Mouse (Mus musculus) lung, embryonic 15.5 days (tissue): Measurements from ENCODE around the gene Ccndbp1. TPM values are rescaled to one million over a fixed set of nuclear protein-coding genes. Genes with fewer than 3 reads are reported as not detected.

ENCODE experiments used
- ATAC-seq: fragments of 200-750 bp; cut with Nextera tagmentation; 2 replicates; pipeline ENCODE4 v1.8.0; 2017; ENCODE audit warnings: moderate number of reproducible peaks, borderline replicate concordance; ENCODE audit not compliant: low FRiP score, low TSS enrichment; ENCODE audit errors: extremely low read depth
- H3K27ac ChIP-seq: fragments of 300-500 bp; sonication (generic); 2 replicates; pipeline ENCODE4 v1.5.1; 2015; ENCODE audit warnings: moderate library complexity, mild to moderate bottlenecking, inconsistent platforms
- H3K27me3 ChIP-seq: fragments of 300-500 bp; sonication (generic); 2 replicates; pipeline ENCODE4 v1.6.1; 2015; ENCODE audit warnings: inconsistent platforms
- H3K36me3 ChIP-seq: fragments of 300-500 bp; sonication (generic); 2 replicates; pipeline ENCODE4 v1.6.1; 2015; ENCODE audit warnings: inconsistent platforms
- H3K4me1 ChIP-seq: fragments of 300-500 bp; sonication (generic); 2 replicates; pipeline ENCODE4 v1.6.1; 2015; ENCODE audit warnings: inconsistent platforms
- H3K4me2 ChIP-seq: fragments of 300-500 bp; sonication (generic); 2 replicates; pipeline ENCODE4 v1.6.1; 2015; ENCODE audit warnings: inconsistent platforms, mild to moderate bottlenecking, moderate library complexity
- H3K4me3 ChIP-seq: fragments of 300-500 bp; sonication (generic); 2 replicates; pipeline ENCODE4 v1.5.1; 2015; ENCODE audit warnings: mild to moderate bottlenecking, inconsistent platforms
- H3K9ac ChIP-seq: fragments of 300-500 bp; sonication (generic); 2 replicates; pipeline ENCODE4 v1.6.1; 2015; ENCODE audit warnings: inconsistent platforms
- H3K9me3 ChIP-seq: fragments of 300-500 bp; sonication (generic); 2 replicates; pipeline ENCODE4 v1.6.1; 2016; ENCODE audit warnings: inconsistent platforms
- WGBS: fragments of 180-500 bp; shearing (Covaris S2); methylation state at CpG from one replicate; pipeline ENCODE4 v1.1.7; 2015; 5-methylcytosine and 5-hydroxymethylcytosine counted together
- microRNA-seq: library from miRNA; unstranded; fragments of <30 nt; microRNA quantifications from one replicate; pipeline ENCODE4, GENCODE M21; 2016
- polyA plus RNA-seq: library from polyadenylated mRNA; unstranded; fragments of >200 nt; fragmentation: Nextera tagmentation; extraction: Ambion mirVana; gene quantifications from 2 replicates; pipeline ENCODE4 v1.2.1, GENCODE M21; 2015

Gene Ccndbp1
- polyA plus RNA-seq, 1 experiment from 2014 or later = 38.4 TPM

DNA sequence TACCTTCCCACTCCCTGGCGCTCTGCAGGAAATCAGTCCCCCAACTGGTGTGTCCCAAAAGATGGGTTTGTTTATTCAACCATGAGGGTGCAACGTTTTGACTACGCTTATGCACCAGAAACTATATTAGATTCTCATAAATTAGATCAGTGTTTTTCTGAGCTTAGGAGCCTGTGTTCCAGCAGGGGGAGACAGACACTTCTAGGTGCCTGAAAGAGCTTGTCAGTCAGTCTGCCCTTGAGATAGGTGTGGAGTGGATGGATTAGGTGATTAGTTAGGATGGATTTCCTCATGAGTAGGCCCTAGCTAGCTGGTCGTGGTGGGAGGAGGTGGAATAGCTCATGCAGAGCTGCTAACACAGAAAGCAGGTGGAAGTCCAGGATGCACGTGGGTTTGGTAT lies 32.9 kb downstream of the Ccndbp1 start:
- Histone ChIP-seq H3K4me3 (no peak overlapping the region), H3K27ac (no peak overlapping the region), H3K4me1 (no peaks in the 10 kb centered on the region), H3K9ac (no peak overlapping the region), H3K36me3 (no peaks in the 10 kb centered on the region), H3K27me3 (no peaks in the 10 kb centered on the region), H3K4me2 (no peak overlapping the region), H3K9me3 (no peaks in the 10 kb centered on the region)
- no peak for ATAC-seq
- WGBS = 32% methylated on average over 5 of the region's 5 CpGs

GRCm38 (mm10) chr2:121045653-121046052 lies 37.5 kb downstream of the Ccndbp1 start:
- H3K27ac ChIP-seq = no peak overlapping the region
- no peaks in the 10 kb centered on the region for H3K4me1 ChIP-seq
- no peak overlapping the region for H3K4me2 ChIP-seq
- H3K36me3 ChIP-seq = no peaks in the 10 kb centered on the region
- ATAC-seq = no peak
- no peak overlapping the region for H3K4me3 ChIP-seq
- no peaks in the 10 kb centered on the region for H3K27me3 ChIP-seq
- H3K9me3 ChIP-seq = no peaks in the 10 kb centered on the region
- no peak overlapping the region for H3K9ac ChIP-seq
- WGBS = 71% methylated on average over 4 of the region's 4 CpGs

DNA sequence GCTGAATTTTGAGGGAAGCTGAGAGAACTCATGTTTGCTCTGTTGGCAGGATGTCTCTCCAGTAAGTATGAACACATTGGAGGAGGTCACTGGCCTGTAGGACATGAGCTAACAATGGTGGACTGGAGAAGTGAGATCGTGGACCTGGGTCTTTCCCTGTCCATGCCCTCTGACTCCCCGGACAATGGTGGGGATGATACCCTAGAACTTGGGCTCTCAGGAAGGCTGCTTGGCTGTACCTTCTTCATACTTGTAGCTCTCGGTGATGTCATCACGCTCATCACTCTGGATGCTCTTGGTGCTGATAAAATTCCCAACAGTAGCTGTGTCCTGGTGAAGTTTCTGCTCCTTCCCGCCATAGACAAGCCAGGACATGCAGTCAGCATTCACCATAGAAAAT lies 44.0 kb downstream of the Ccndbp1 start:
- Histone ChIP-seq H3K9me3 (no peaks in the 10 kb centered on the region), H3K27ac (no peak overlapping the region), H3K4me3 (no peak overlapping the region), H3K9ac (no peak overlapping the region), H3K4me2 (no peak overlapping the region), H3K4me1 (no peaks in the 10 kb centered on the region), H3K36me3 (no peaks in the 10 kb centered on the region), H3K27me3 (no peaks in the 10 kb centered on the region)
- 86% methylated on average over 5 of the region's 5 CpGs for WGBS
- no peak for ATAC-seq

DNA sequence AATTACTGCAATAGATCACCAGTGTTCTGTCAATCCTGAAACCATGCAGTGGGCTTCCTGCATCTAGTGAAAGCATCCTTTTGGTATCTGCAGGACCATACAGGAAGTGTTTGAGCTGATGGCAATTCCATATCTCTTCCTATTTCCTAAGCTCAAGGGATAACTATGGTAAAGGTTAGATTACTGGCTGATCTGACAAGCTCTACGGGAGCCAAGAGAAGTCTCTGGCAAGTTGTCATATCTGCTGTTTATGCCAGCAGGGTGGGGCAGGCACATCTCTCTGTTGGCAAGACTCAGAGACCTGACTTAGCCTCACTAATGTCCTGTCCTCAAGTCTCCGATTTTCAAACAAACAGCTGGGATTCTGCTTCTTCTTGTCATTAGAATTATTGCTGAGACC lies 45.9 kb downstream of the Ccndbp1 start:
- no peaks in the 10 kb centered on the region for H3K9me3 ChIP-seq
- H3K27me3 ChIP-seq = no peaks in the 10 kb centered on the region
- no peak overlapping the region for H3K4me3 ChIP-seq
- WGBS = 50% methylated on average over 2 of the region's 2 CpGs
- no peak overlapping the region for H3K9ac ChIP-seq
- H3K4me2 ChIP-seq = no peak overlapping the region
- ATAC-seq = no peak
- H3K4me1 ChIP-seq = no peaks in the 10 kb centered on the region
- H3K27ac ChIP-seq = no peak overlapping the region
- H3K36me3 ChIP-seq = no peaks in the 10 kb centered on the region

DNA sequence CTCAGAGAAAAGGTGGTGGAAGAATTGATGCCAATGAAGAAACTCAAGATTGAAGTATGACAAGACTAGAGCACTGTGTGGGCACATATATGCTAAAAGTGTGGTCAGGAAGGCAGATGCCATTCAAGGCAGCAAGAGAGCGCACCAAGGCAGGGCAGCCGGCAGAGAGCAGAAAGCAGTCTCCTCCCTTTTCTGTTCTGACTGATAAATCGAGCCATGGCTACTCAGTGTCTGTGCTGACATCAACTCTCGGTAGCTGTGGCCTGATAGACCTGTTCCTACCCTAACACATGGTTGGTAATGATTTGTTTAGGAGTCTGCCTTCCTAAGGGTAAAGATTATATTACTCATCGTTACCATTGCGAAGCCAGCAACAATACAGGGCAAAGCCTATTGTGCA lies 47.7 kb downstream of the Ccndbp1 start:
- Histone ChIP-seq H3K4me3 (no peak overlapping the region), H3K36me3 (no peaks in the 10 kb centered on the region), H3K9me3 (no peaks in the 10 kb centered on the region), H3K27ac (no peak overlapping the region), H3K4me1 (no peaks in the 10 kb centered on the region), H3K4me2 (no peak overlapping the region), H3K27me3 (no peaks in the 10 kb centered on the region), H3K9ac (no peak overlapping the region)
- 85% methylated on average over 6 of the region's 6 CpGs for WGBS
- ATAC-seq = no peak

DNA sequence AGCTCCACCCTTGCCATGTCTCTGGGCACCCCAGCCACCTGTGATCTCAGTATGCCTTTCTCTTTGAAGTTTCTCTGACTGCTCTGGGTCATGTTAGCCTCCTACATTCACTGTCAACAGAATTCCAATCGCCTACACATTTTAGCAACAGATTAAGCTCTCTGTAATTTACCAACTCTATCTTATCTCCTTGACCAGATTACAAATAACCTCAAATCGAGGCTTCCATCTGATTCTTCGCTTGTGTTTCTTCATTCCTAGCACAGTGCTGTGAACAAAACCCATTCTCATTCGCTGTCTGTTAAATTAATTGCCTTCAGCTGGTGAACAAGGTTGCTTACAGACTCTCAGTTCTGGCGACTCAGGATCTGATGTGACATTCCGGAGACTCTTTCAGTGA lies 49.8 kb downstream of the Ccndbp1 start:
- Histone ChIP-seq H3K36me3 (no peaks in the 10 kb centered on the region), H3K4me2 (no peak overlapping the region), H3K9me3 (no peaks in the 10 kb centered on the region), H3K27ac (no peak overlapping the region), H3K27me3 (no peaks in the 10 kb centered on the region), H3K4me1 (no peaks in the 10 kb centered on the region), H3K4me3 (no peak overlapping the region), H3K9ac (no peak overlapping the region)
- ATAC-seq = no peak
- WGBS = 49% methylated on average over 6 of the region's 6 CpGs

- H3K4me1 ChIP-seq = no peaks in the 10 kb centered on the region
- no peak overlapping the region for H3K9ac ChIP-seq
- 59% methylated on average over 2 of the region's 2 CpGs for WGBS
- ATAC-seq = no peak
- H3K27ac ChIP-seq = no peak overlapping the region
- H3K4me2 ChIP-seq = no peak overlapping the region
- H3K4me3 ChIP-seq = no peak overlapping the region
- H3K9me3 ChIP-seq = no peaks in the 10 kb centered on the region
- no peaks in the 10 kb centered on the region for H3K27me3 ChIP-seq
- H3K36me3 ChIP-seq = no peaks in the 10 kb centered on the region
Observed at GRCm38 (mm10) chr2:121061315-121061714, 53.1 kb downstream of the Ccndbp1 start.

Small RNAs within 50 kb of the gene (microRNA-seq; reads per million reads assigned to microRNA genes)
- gene Gm44325 = not detected

Other genes with a start within 250 kb of the Ccndbp1 start
- gene Cdan1, start 158.3 kb upstream of the Ccndbp1 start, polyA plus RNA-seq = 7.1 and 7.5 TPM in 2 replicates
- gene Ttbk2, start 157.8 kb upstream of the Ccndbp1 start, polyA plus RNA-seq = 2.8 and 3.8 TPM in 2 replicates
- 25.8 and 29.4 TPM in 2 replicates for gene Ubr1, start 37.7 kb upstream of the Ccndbp1 start, polyA plus RNA-seq
- 3.7 and 5.3 TPM in 2 replicates for gene Tmem62, start 31.4 kb upstream of the Ccndbp1 start, polyA plus RNA-seq
- 1.0 and 1.1 TPM in 2 replicates for gene Epb42, start 28.7 kb downstream of the Ccndbp1 start, polyA plus RNA-seq
- 0.07 TPM in 1 of 2 replicates, not detected in the other for gene Tgm5, start 77.4 kb downstream of the Ccndbp1 start, polyA plus RNA-seq
- 0.06 TPM in 1 of 2 replicates, not detected in the other for gene Tgm7, start 101.4 kb downstream of the Ccndbp1 start, polyA plus RNA-seq
- 18.6 and 22.3 TPM in 2 replicates for gene Adal, start 132.0 kb downstream of the Ccndbp1 start, polyA plus RNA-seq
- gene Lcmt2, start 132.2 kb downstream of the Ccndbp1 start, polyA plus RNA-seq = 24.7 and 26.1 TPM in 2 replicates
- 52.6 and 53.3 TPM in 2 replicates for gene Tubgcp4, start 162.3 kb downstream of the Ccndbp1 start, polyA plus RNA-seq
- 8.3 and 9.7 TPM in 2 replicates for gene Zscan29, start 162.7 kb downstream of the Ccndbp1 start, polyA plus RNA-seq